Mouse (Mus musculus) forebrain, postnatal 0 days (tissue): ENCODE measurements around the gene Pkhd1. TPM values are rescaled to one million over a fixed set of nuclear protein-coding genes. Genes with fewer than 3 reads are reported as not detected.

ENCODE experiments used
- ATAC-seq: fragments of 200-750 bp; cut with Nextera tagmentation; 2 replicates; pipeline ENCODE4 v1.8.0; 2017; ENCODE audit warnings: mild to moderate bottlenecking, moderate library complexity
- DNase-seq: peaks from one replicate; pipeline ENCODE4 v3.0.0-alpha.2; 2015
- H3K27ac ChIP-seq: fragments of 300-500 bp; sonication (generic); 2 replicates; pipeline ENCODE4 v1.5.1; 2014; ENCODE audit warnings: low read depth, mild to moderate bottlenecking, antibody characterized with exemption, low read length, moderate library complexity, mixed read lengths
- H3K27me3 ChIP-seq: fragments of 300-500 bp; sonication (generic); 2 replicates; pipeline ENCODE4 v1.6.1; 2014; ENCODE audit warnings: mild to moderate bottlenecking, low read length, mixed read lengths; ENCODE audit not compliant: insufficient read depth
- H3K36me3 ChIP-seq: fragments of 300-500 bp; sonication (generic); 2 replicates; pipeline ENCODE4 v1.6.1; 2014; ENCODE audit warnings: mild to moderate bottlenecking, moderate library complexity; ENCODE audit not compliant: insufficient read depth
- H3K4me1 ChIP-seq: fragments of 300-500 bp; sonication (generic); 2 replicates; pipeline ENCODE4 v1.6.1; 2014; ENCODE audit warnings: antibody characterized with exemption; ENCODE audit not compliant: insufficient read depth
- H3K4me2 ChIP-seq: fragments of 300-500 bp; sonication (generic); 2 replicates; pipeline ENCODE4 v1.6.1; 2014; ENCODE audit warnings: low read depth, mild to moderate bottlenecking, moderate library complexity
- H3K4me3 ChIP-seq: fragments of 300-500 bp; sonication (generic); 2 replicates; pipeline ENCODE4 v1.5.1; 2014; ENCODE audit warnings: low read depth, low read length, mixed read lengths
- H3K9ac ChIP-seq: fragments of 300-500 bp; sonication (generic); 2 replicates; pipeline ENCODE4 v1.6.1; 2014; ENCODE audit warnings: mild to moderate bottlenecking
- H3K9me3 ChIP-seq: fragments of 300-500 bp; sonication (generic); 2 replicates; pipeline ENCODE4 v1.6.1; 2016; ENCODE audit warnings: low read length
- CTCF ChIP-seq: sonication (generic); IDR thresholded peaks from 2 replicates; pipeline ENCODE4 v1.5.1; 2016; ENCODE audit warnings: antibody characterized with exemption, control low read depth, low read depth
- WGBS: fragments of 180-500 bp; shearing (Covaris S2); extraction: QIAGEN DNeasy Blood & Tissue Kit; methylation state at CpG from one replicate; pipeline ENCODE4 v1.1.7; 2014; 5-methylcytosine and 5-hydroxymethylcytosine counted together
- polyA plus RNA-seq: library from polyadenylated mRNA; unstranded; fragments of >200 nt; fragmentation: Nextera tagmentation; extraction: Ambion mirVana; gene quantifications from 2 replicates; pipeline ENCODE4 v1.2.1, GENCODE M21; 2015
- total RNA-seq: library from RNA; depleted of rRNA; stranded (reverse); fragments of >200 nt; gene quantifications from 2 replicates; pipeline ENCODE4 v1.2.3, GENCODE M21; 2014

The Pkhd1 gene
- total and polyA plus RNA-seq, 2 experiments from 2014 or later, result 0.01 to 0.05 TPM

DNA sequence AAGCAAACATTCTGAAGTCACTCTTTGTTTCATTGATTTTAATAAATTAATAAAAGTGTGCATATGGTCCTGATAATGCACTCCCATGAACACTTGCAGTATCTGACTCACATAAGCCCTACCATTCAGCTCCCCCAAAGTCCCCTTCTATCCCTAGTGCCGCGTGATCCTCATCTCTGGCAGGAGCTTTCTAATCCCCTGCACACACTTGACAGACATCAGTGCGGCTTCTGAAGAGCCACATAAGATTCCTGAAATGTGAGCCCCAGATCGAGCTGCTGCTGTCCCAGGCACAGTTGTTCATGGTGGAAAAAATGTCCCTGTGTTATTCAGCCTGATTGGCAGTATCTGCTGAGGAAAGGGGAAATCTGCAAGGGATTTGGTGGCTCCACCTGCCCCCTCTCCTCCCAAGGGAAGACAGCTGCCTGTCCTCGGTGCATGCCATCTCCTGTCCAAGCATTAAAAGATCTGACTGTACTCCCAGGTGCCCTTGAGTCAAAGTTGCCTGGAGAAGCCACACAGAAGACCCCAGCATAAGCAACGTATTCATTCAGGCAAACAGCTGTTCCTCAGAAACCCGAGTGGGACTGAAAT is 15.5 kb upstream of the Pkhd1 start:
- no peak overlapping the region for H3K9ac ChIP-seq
- H3K4me3 ChIP-seq, result no peak overlapping the region
- H3K27me3 ChIP-seq, result no peaks in the 10 kb centered on the region
- H3K4me2 ChIP-seq, result no peak overlapping the region
- ATAC-seq, result no peak
- no peak for DNase-seq
- WGBS, result 73% methylated on average over 7 of the region's 7 CpGs
- TF ChIP-seq CTCF, result no peak
- no peaks in the 10 kb centered on the region for H3K4me1 ChIP-seq
- no peak overlapping the region for H3K27ac ChIP-seq
- H3K9me3 ChIP-seq, result no peaks in the 10 kb centered on the region
- H3K36me3 ChIP-seq, result no peaks in the 10 kb centered on the region

DNA sequence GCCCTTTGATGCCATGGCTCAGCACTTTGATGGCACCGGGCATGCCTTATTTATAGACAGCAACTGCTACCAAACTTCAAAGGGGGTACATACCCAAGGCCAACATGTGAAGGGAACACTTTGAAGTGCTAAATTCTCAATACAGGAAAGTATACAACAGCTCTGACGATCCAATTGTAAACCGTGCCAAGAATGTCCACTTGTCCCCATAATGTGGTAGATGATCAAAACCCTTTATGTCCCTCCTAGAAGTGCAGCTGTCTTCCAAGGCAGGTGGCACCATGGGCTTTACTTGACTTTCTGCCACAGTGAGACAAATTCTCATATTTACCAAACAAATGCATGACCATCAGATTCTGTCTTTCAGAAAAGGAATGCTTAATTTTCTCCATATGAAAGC is 6.7 kb upstream of the Pkhd1 start:
- no peaks in the 10 kb centered on the region for H3K4me1 ChIP-seq
- H3K9ac ChIP-seq, result no peak overlapping the region
- H3K4me3 ChIP-seq, result no peak overlapping the region
- no peaks in the 10 kb centered on the region for H3K36me3 ChIP-seq
- 91% methylated on average over 3 of the region's 3 CpGs for WGBS
- ATAC-seq, result no peak
- no peak for DNase-seq
- H3K4me2 ChIP-seq, result no peak overlapping the region
- no peak for TF ChIP-seq CTCF
- H3K27me3 ChIP-seq, result no peaks in the 10 kb centered on the region
- no peak overlapping the region for H3K27ac ChIP-seq
- H3K9me3 ChIP-seq, result no peaks in the 10 kb centered on the region

DNA sequence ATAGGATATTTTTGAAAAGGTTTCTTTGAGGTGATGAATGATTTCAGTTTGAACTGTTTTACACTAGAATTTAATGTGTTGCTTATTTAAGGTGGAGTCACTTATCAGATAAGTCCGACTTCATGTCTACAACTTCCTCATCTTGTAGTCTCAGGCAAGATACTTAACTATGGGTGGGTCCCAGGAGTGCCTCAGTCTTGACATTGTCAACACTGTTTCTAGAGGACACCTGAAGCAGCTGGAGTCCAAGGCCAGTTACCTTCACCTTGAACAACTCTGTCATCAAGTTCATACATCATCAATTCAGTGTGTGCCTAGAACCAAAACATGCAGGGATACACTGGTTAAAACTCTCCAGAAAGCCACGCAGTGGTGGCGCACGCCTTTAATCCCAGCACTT is 5.5 kb upstream of the Pkhd1 start:
- Histone ChIP-seq H3K4me2 (no peak overlapping the region), H3K36me3 (no peaks in the 10 kb centered on the region), H3K27me3 (no peaks in the 10 kb centered on the region), H3K9me3 (no peaks in the 10 kb centered on the region), H3K9ac (no peak overlapping the region), H3K4me1 (no peaks in the 10 kb centered on the region), H3K27ac (no peak overlapping the region), H3K4me3 (no peak overlapping the region)
- TF ChIP-seq CTCF, result no peak
- ATAC-seq, result no peak
- no peak for DNase-seq
- WGBS, result 96% methylated on average over 4 of the region's 4 CpGs

DNA sequence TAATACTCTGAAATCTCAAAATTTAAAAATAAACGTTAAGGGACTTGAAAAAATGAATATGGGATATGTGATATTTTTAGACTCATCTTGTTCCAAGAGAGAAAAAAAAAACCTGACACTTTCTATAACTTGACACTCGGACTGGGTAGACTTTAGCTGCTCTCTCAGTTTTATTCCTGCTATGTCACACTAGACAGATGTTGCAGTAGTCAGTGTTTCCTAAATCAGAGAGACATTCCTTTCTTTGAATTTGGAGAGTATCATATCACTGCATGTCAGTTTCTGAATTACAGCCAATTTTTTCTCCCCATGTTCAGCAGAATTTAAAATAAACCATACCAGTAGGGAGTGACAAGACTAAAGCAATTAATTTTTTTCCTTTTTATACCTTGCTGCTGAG is 2.7 kb upstream of the Pkhd1 start:
- DNase-seq, result no peak

DNA sequence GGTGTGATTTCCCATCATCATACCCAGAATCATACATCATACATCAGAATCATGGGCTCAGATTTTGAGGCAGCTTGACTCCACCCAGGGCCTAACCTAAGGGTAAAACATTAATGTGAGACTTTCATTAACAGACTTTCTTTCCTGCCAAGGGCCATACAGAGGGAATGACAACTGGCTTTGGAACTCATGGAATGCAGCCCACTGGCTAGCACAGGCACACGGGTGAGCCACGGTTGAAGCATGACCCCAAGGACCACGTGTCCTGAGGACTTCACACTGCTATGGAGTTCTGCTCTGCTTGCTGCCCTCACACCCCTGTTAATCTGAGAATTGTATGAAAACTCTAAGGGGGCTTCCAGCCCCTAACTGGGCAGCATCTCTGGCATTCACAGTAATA is 1.5 kb upstream of the Pkhd1 start:
- ATAC-seq (no peak), DNase-seq (no peak)
- TF ChIP-seq CTCF, result no peak
- H3K9me3 ChIP-seq, result no peaks in the 10 kb centered on the region
- no peaks in the 10 kb centered on the region for H3K4me1 ChIP-seq
- no peak overlapping the region for H3K9ac ChIP-seq
- H3K27ac ChIP-seq, result no peak overlapping the region
- no peak overlapping the region for H3K4me2 ChIP-seq
- H3K4me3 ChIP-seq, result no peak overlapping the region
- no peaks in the 10 kb centered on the region for H3K27me3 ChIP-seq
- 71% methylated on average over 3 of the region's 3 CpGs for WGBS
- H3K36me3 ChIP-seq, result no peaks in the 10 kb centered on the region

More for the DNA sequence above, 2.7 kb upstream of the Pkhd1 start:
- H3K27me3 ChIP-seq, result no peaks in the 10 kb centered on the region
- 60% methylated on average over 2 of the region's 2 CpGs for WGBS
- no peaks in the 10 kb centered on the region for H3K9me3 ChIP-seq
- no peak overlapping the region for H3K27ac ChIP-seq
- no peak overlapping the region for H3K4me3 ChIP-seq
- H3K4me1 ChIP-seq, result no peaks in the 10 kb centered on the region
- H3K36me3 ChIP-seq, result no peaks in the 10 kb centered on the region
- TF ChIP-seq CTCF, result no peak
- ATAC-seq, result peak; percentile 48
- H3K4me2 ChIP-seq, result no peak overlapping the region
- H3K9ac ChIP-seq, result no peak overlapping the region

DNA sequence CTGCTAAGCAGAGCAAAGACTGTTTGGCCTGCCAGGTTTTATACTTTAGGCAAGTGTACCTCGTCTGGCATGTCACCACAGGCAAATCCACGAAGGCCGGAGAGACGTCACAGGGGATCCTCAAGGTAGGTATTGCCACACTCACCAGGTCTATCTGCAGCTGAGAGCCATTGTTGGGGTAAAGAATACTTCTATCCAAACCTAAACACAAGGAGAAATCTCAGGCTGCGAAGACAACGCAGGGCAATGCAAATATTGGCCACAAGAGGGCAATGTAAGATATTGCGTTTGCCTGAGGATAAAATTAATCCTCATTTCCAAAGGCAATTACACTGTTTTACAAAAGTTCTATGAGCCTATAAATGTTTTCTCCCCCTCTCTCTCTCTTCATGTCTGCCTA is 5.2 kb downstream of the Pkhd1 start:
- no peak overlapping the region for H3K27ac ChIP-seq
- H3K4me3 ChIP-seq, result no peak overlapping the region
- DNase-seq (peak; percentile 82), ATAC-seq (peak; percentile 56; the same call in 1 of the 2 replicates)
- H3K9me3 ChIP-seq, result no peaks in the 10 kb centered on the region
- H3K9ac ChIP-seq, result no peak overlapping the region
- H3K4me2 ChIP-seq, result no peak overlapping the region
- 31% methylated on average over 7 of the region's 7 CpGs for WGBS
- H3K27me3 ChIP-seq, result no peaks in the 10 kb centered on the region
- H3K36me3 ChIP-seq, result no peaks in the 10 kb centered on the region
- TF ChIP-seq CTCF, result peak; percentile 88
- no peaks in the 10 kb centered on the region for H3K4me1 ChIP-seq

DNA sequence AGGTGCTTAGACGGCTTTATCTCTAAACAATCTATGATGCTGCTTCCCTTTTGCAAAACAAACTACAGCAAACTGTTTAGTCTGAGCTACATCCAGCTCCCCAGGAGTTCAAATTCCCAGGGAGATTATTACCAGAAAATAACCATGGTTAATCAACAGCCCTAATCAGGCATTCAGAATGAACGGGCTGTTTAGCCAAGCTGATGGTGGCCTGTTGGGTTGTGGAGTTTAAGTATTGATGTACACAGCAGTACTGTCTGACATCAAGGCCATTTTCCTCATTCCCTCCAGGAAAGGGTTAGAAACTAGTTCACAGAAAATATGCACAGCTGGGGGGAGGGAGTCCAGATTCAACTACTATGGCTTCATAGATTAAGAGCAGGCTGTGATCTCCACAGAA is 12.4 kb downstream of the Pkhd1 start:
- Histone ChIP-seq H3K36me3 (no peaks in the 10 kb centered on the region), H3K27ac (no peak overlapping the region), H3K9me3 (no peaks in the 10 kb centered on the region), H3K27me3 (no peaks in the 10 kb centered on the region), H3K9ac (no peak overlapping the region), H3K4me2 (no peak overlapping the region), H3K4me3 (no peak overlapping the region), H3K4me1 (no peaks in the 10 kb centered on the region)
- ATAC-seq, result no peak
- WGBS, result 47% methylated on average over 2 of the region's 2 CpGs
- TF ChIP-seq CTCF, result no peak
- DNase-seq, result no peak
